Mouse (Mus musculus) embryonic fibroblast, embryonic 13.5 days (primary cell): Measurements from ENCODE around the gene Lingo1.

Experiments
- CTCF ChIP-seq: IDR thresholded peaks from 2 replicates; pipeline ENCODE4 v1.5.1; 2011; ENCODE audit warnings: mild to moderate bottlenecking, control low read depth, low read length, moderate library complexity, borderline replicate concordance; ENCODE audit not compliant: insufficient read depth
- POLR2A ChIP-seq: IDR thresholded peaks from 2 replicates; pipeline ENCODE4 v1.6.1; 2011; ENCODE audit warnings: low read depth, mild to moderate bottlenecking, control low read depth, low read length, moderate library complexity

- TF ChIP-seq CTCF (no peak), POLR2A (no peak)
Observed at GRCm38 (mm10) chr9:56610955-56611354, 185.3 kb downstream of the Lingo1 start.
